Mouse (Mus musculus): ENCODE measurements around the gene Sorl1.

DNA sequence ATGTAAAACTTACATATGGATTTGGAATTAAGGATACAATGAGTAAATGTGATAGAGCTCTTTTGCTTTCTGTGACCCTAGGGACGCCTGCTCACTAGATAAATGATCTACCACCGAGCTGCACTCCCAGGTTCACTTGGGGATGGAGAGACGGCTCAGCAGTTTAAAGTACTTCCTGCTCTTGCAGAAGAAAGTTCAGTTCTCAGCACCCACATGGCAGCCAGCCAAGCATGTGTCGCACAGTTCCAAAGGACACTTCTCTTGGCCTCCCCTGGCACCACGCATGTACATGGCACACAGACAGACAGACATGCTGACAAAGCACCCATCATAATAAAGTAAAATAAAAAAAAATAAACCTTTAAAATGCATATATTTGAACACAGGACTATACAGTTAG lies 88.1 kb downstream of the Sorl1 start:
- TF ChIP-seq CTCF (conservative IDR thresholded peaks at IDR 0.05; ENCODE audit: low read length): no peak
- TF ChIP-seq NANOG (IDR thresholded peaks at IDR 0.05; ENCODE audit: borderline replicate concordance, low read length): no peak
- no peak for TF ChIP-seq POU5F1 (IDR thresholded peaks at IDR 0.05; ENCODE audit: borderline replicate concordance, low read length)
